Mouse (Mus musculus) MEL (cell line): ENCODE measurements at regions not wholly inside any gene's neighbourhood (a gene's known extent, or its start where the extent isn't known, plus 50 kb on each side); places are given as distances from the start of the nearest gene placed in this dataset.

Source experiments
- DNase-seq: peaks from one replicate; pipeline ENCODE4 v3.0.0; 2011; ENCODE audit warnings: low read depth, low spot score
- H3K27ac ChIP-seq: 2 replicates; pipeline ENCODE4 v1.5.1; 2012; ENCODE audit warnings: low read depth, mild to moderate bottlenecking, control low read depth, low read length, moderate library complexity; ENCODE audit not compliant: control insufficient read depth
- H3K27me3 ChIP-seq, 2 experiments: fragments of 150-350 bp in 1 of 2; sonication (generic) in 1 of 2; 2 replicates each; pipeline ENCODE4 v1.6.1; 2012; ENCODE audit warnings: low read length in 2 of 2, mild to moderate bottlenecking in 2 of 2, improper control_type of control experiment in 1 of 2, moderate library complexity in 1 of 2; ENCODE audit not compliant: insufficient read depth in 2 of 2, control insufficient read depth in 1 of 2
- H3K36me3 ChIP-seq, 2 experiments: 2 replicates each; pipeline ENCODE4 v1.6.1; 2012 to 2014; ENCODE audit warnings: low read length in 2 of 2, improper control_type of control experiment in 1 of 2, inconsistent platforms in 1 of 2, mild to moderate bottlenecking in 1 of 2; ENCODE audit not compliant: insufficient read depth in 2 of 2, control insufficient read depth in 1 of 2
- H3K4me1 ChIP-seq, 2 experiments: fragments of 150-350 bp in 1 of 2; sonication (generic) in 1 of 2; 2 replicates each; pipeline ENCODE4 v1.6.1; 2012; ENCODE audit warnings: low read length in 2 of 2, improper control_type of control experiment in 1 of 2, mild to moderate bottlenecking in 1 of 2; ENCODE audit not compliant: insufficient read depth in 2 of 2, control insufficient read depth in 1 of 2
- H3K4me3 ChIP-seq, 2 experiments: fragments of 150-350 bp in 1 of 2; sonication (generic) in 1 of 2; 2 replicates each; pipeline ENCODE4 v1.5.1; 2012; ENCODE audit warnings: low read depth in 2 of 2, low read length in 2 of 2, mild to moderate bottlenecking in 2 of 2, moderate library complexity in 2 of 2, control low read depth in 1 of 2, improper control_type of control experiment in 1 of 2; ENCODE audit not compliant: control insufficient read depth in 1 of 2, insufficient read depth in 1 of 2
- H3K79me2 ChIP-seq: 2 replicates; pipeline ENCODE4 v1.6.1; 2012; ENCODE audit warnings: mild to moderate bottlenecking, low read length, moderate library complexity; ENCODE audit not compliant: control insufficient read depth, poor library complexity, insufficient read depth
- H3K9ac ChIP-seq: 2 replicates; pipeline ENCODE4 v1.6.1; 2012; ENCODE audit warnings: low read depth, mild to moderate bottlenecking, control low read depth, low read length, moderate library complexity; ENCODE audit not compliant: control insufficient read depth, poor library complexity, severe bottlenecking
- H3K9me3 ChIP-seq: fragments of 150-350 bp; sonication (generic); replicated peaks from 2 replicates; pipeline ENCODE4 v1.6.1; 2012; ENCODE audit warnings: mild to moderate bottlenecking, low read length, improper control_type of control experiment, moderate library complexity; ENCODE audit not compliant: insufficient read depth
- CTCF ChIP-seq, 3 experiments: IDR thresholded peaks in 2 of 3; conservative IDR thresholded peaks in 1 of 3; 2 replicates each; pipeline ENCODE4 v1.5.1; 2011 to 2012; ENCODE audit warnings: low read length in 3 of 3, low read depth in 2 of 3, mild to moderate bottlenecking in 2 of 3, improper control_type of control experiment in 1 of 3, inconsistent platforms in 1 of 3, mixed read lengths in 1 of 3, moderate library complexity in 1 of 3; ENCODE audit not compliant: control insufficient read depth in 1 of 3, insufficient read depth in 1 of 3, poor library complexity in 1 of 3, severe bottlenecking in 1 of 3
- E2F4 ChIP-seq: IDR thresholded peaks from 2 replicates; pipeline ENCODE4 v1.6.1; 2011; ENCODE audit warnings: low read depth, low read length, improper control_type of control experiment, borderline replicate concordance
- GABPA ChIP-seq: IDR thresholded peaks from 2 replicates; pipeline ENCODE4 v1.6.1; 2012; ENCODE audit warnings: low read depth, mild to moderate bottlenecking, inconsistent platforms, low read length, improper control_type of control experiment, moderate library complexity
- GATA1 ChIP-seq: IDR thresholded peaks from 2 replicates; pipeline ENCODE4 v1.6.1; 2011; ENCODE audit warnings: low read depth, low read length, improper control_type of control experiment
- JUND ChIP-seq: IDR thresholded peaks from 2 replicates; pipeline ENCODE4 v1.6.1; 2011; ENCODE audit warnings: low read depth, mild to moderate bottlenecking, improper control_type of control experiment, low read length
- MAFK ChIP-seq: IDR thresholded peaks from 2 replicates; pipeline ENCODE4 v1.6.1; 2011; ENCODE audit warnings: low read depth, mild to moderate bottlenecking, low read length, improper control_type of control experiment, borderline replicate concordance
- MEF2A ChIP-seq: IDR thresholded peaks from 2 replicates; pipeline ENCODE4 v1.6.1; 2014; ENCODE audit warnings: low read depth, mild to moderate bottlenecking, inconsistent platforms, low read length, improper control_type of control experiment; ENCODE audit not compliant: poor library complexity, insufficient replicate concordance, severe bottlenecking; ENCODE audit errors: extremely low read depth
- MYB ChIP-seq: IDR thresholded peaks from 2 replicates; pipeline ENCODE4 v1.6.1; 2011; ENCODE audit warnings: mild to moderate bottlenecking, low read depth, low read length, improper control_type of control experiment
- NRF1 ChIP-seq: IDR thresholded peaks from 2 replicates; pipeline ENCODE4 v1.6.1; 2014; ENCODE audit warnings: low read depth, mild to moderate bottlenecking, inconsistent platforms, low read length, improper control_type of control experiment, moderate library complexity; ENCODE audit not compliant: poor library complexity, insufficient read depth, severe bottlenecking
- POLR2AphosphoS2 ChIP-seq: IDR thresholded peaks from 2 replicates; pipeline ENCODE4 v1.6.1; 2011; ENCODE audit warnings: low read length, improper control_type of control experiment
- RAD21 ChIP-seq: IDR thresholded peaks from 2 replicates; pipeline ENCODE4 v1.6.1; 2011; ENCODE audit warnings: mild to moderate bottlenecking, low read depth, low read length, improper control_type of control experiment
- RCOR1 ChIP-seq: IDR thresholded peaks from 2 replicates; pipeline ENCODE4 v1.6.1; 2012; ENCODE audit warnings: low read depth, mild to moderate bottlenecking, inconsistent platforms, low read length, improper control_type of control experiment
- SIN3A ChIP-seq: IDR thresholded peaks from 2 replicates; pipeline ENCODE4 v1.6.1; 2012; ENCODE audit warnings: low read length, improper control_type of control experiment, inconsistent platforms
- SMC3 ChIP-seq: IDR thresholded peaks from 2 replicates; pipeline ENCODE4 v1.6.1; 2011; ENCODE audit warnings: low read depth, low read length, improper control_type of control experiment
- TBP ChIP-seq: IDR thresholded peaks from 2 replicates; pipeline ENCODE4 v1.8.0; 2011; ENCODE audit warnings: low read depth, low read length, improper control_type of control experiment
- ZC3H11A ChIP-seq: IDR thresholded peaks from 2 replicates; pipeline ENCODE4 v1.6.1; 2012; ENCODE audit warnings: low read depth, mild to moderate bottlenecking, inconsistent platforms, low read length, improper control_type of control experiment
- ZKSCAN1 ChIP-seq: IDR thresholded peaks from 2 replicates; pipeline ENCODE4 v1.6.1; 2012; ENCODE audit warnings: low read depth, mild to moderate bottlenecking, inconsistent platforms, low read length, improper control_type of control experiment, moderate library complexity
- ZMIZ1 ChIP-seq: IDR thresholded peaks from 2 replicates; pipeline ENCODE4 v1.6.1; 2012; ENCODE audit warnings: low read depth, mild to moderate bottlenecking, inconsistent platforms, low read length, improper control_type of control experiment, moderate library complexity
- ZNF384 ChIP-seq: IDR thresholded peaks from 2 replicates; pipeline ENCODE4 v1.6.1; 2012; ENCODE audit warnings: low read depth, mild to moderate bottlenecking, inconsistent platforms, low read length, improper control_type of control experiment

DNA sequence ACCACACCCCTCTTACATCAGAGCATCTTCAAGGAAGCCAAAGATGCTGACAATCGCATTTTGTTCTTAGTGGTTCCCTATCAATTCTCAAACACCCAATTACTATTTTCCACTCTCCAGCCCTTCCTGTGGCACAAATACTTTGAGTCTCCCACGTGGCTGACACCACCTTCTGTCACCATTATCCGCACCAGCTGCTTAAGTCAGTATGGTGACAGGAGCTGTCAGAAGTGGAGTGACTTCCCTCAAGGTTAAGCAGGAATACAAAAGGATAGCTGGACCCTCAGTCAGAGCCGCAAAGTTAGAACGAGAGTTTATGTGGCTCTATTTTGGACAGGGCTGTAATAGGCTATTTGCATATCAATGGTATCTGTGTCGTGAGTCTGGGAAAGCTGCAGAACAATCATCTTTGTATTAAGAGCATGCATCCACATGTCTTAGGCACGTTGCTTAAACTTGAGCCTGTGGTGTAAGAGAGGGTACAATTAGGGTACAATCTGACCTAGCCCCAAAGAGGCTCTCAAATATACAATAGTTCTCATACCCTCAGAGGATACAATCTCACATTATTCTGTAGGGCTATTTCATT is 155.5 kb upstream of the Slco3a1 start:
- no peaks in the 10 kb centered on the region for H3K4me1 ChIP-seq
- H3K27ac ChIP-seq, result no peak overlapping the region
- no peak for DNase-seq
- H3K9me3 ChIP-seq, result no peaks in the 10 kb centered on the region
- H3K27me3 ChIP-seq, result no peaks in the 10 kb centered on the region
- no peaks in the 10 kb centered on the region for H3K36me3 ChIP-seq
- TF ChIP-seq ZNF384 (no peak), MAFK (no peak), SMC3 (no peak), MEF2A (no peak), CTCF (IDR thresholded peaks at IDR 0.05 in 2 of 3, conservative IDR thresholded peaks at IDR 0.05 in 1 of 3; ENCODE audit: control insufficient read depth in 1 of 3, insufficient read depth in 1 of 3, low read depth in 2 of 3, low read length in 3 of 3, poor library complexity in 1 of 3, severe bottlenecking in 1 of 3) (no peak), ZKSCAN1 (no peak)
- H3K9ac ChIP-seq, result no peak overlapping the region
- no peak overlapping the region for H3K4me3 ChIP-seq
- no peaks in the 10 kb centered on the region for H3K79me2 ChIP-seq

DNA sequence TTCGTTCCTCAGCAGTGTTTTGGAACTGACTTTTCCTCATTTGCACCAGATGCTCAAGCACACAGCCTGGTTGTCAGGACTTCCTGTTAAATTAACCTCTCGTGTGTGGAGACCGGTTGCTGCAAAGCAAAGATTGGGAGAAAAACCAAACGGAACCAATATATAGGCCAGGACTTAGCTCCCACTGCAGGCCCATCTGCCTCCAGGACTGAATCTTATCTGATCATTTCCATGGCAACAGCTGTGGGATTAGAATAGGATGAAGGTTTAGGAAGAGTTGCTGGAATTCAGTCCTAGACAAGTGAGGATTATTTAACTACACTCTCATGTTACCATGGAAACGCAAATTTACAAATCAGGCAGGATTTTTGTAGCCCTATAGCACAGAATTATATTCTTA is 154.4 kb upstream of the Slco3a1 start:
- no peaks in the 10 kb centered on the region for H3K9me3 ChIP-seq
- no peak for DNase-seq
- TF ChIP-seq MYB (no peak), E2F4 (no peak), JUND (no peak), SIN3A (no peak), MEF2A (no peak), RAD21 (no peak), NRF1 (no peak), ZMIZ1 (no peak), ZC3H11A (no peak), RCOR1 (no peak), TBP (no peak), POLR2AphosphoS2 (no peak), GATA1 (no peak), GABPA (no peak)
- H3K79me2 ChIP-seq, result no peaks in the 10 kb centered on the region
- no peak overlapping the region for H3K27ac ChIP-seq
- H3K36me3 ChIP-seq, result no peaks in the 10 kb centered on the region
- H3K27me3 ChIP-seq, result no peaks in the 10 kb centered on the region
- no peak overlapping the region for H3K9ac ChIP-seq
- H3K4me1 ChIP-seq, result no peaks in the 10 kb centered on the region
- H3K4me3 ChIP-seq, result no peak overlapping the region
